Mouse (Mus musculus) kidney, postnatal 14 days (tissue): ENCODE measurements around the gene Olfr600.
"Not testable (repeated sequence)": the region's sequence is repeated elsewhere in the genome, so short reads cannot be mapped to it uniquely, and the experiment has no call there.

Experiments
- DNase-seq: peaks from one replicate; pipeline ENCODE4 v3.0.0; 2022; ENCODE audit warnings: mixed read lengths

Gene Olfr600

DNA sequence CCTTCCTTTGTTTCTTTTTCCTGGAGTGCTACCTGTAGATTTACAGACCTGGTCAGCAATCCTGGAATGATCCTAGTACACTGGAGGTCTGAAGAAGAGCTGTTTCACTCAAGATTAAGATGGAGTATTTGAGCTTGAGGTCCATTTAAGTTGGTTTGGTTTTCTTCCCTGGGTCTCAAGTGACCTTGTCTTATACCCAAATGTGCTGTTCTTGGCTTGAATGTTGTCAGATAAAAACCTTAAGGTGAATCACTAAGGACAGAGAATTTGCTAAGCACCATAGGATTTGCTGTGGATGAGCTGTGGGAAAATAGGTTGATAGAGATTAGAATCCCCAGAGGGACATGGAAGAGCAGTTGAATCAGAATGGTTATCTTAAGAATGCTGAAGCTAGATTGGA is at the start of gene Olfr600:
Olfr600 (minus strand) TSS at position 101 of the 400 bp plus-strand sequence.
- DNase-seq, result no peak

GRCm38 (mm10) chr7:103398981-103399380 is 49.5 kb upstream of the Olfr600 start:
- no peak for DNase-seq

GRCm38 (mm10) chr7:103397758-103398157 is 48.3 kb upstream of the Olfr600 start:
- no peak for DNase-seq

- DNase-seq, result no peak
Measured at GRCm38 (mm10) chr7:103386077-103386476, 36.6 kb upstream of the Olfr600 start, which contains the start of gene Olfr603. Gene Olfr603, minus strand, starts transcription at chr7:103386177.

DNA sequence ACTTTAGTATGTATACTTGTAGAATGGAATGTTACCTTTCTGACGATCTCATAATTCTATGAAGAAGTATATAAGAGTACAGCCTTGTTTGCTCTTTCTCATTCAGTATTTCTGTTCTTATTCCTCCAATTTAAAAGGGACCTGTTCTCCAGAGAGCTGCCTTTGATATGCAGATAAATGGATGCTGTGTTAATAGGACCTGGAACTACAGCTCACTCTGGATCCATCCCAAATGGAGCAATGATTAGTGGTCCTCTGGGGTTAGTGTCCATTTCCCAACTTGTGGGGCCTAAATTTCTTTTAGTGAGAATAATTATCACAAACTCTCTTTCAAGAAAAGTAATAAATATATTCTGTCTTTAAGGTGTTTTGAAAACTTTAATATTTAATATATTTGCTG is 13.1 kb upstream of the Olfr600 start, which contains the start of gene Olfr601:
Olfr601 (minus strand) TSS at position 101 of the 400 bp plus-strand sequence.
- DNase-seq, result no peak

GRCm38 (mm10) chr7:103335617-103336016 is 13.9 kb downstream of the Olfr600 start, which contains the start of gene Olfr599:
Gene Olfr599, plus strand, starts transcription at chr7:103335917.
- DNase-seq, result no peak

- no peak for DNase-seq
Measured at GRCm38 (mm10) chr7:103323268-103323667, 26.2 kb downstream of the Olfr600 start, which contains the start of gene Olfr598. Gene Olfr598, plus strand, starts transcription at chr7:103323568.

DNA sequence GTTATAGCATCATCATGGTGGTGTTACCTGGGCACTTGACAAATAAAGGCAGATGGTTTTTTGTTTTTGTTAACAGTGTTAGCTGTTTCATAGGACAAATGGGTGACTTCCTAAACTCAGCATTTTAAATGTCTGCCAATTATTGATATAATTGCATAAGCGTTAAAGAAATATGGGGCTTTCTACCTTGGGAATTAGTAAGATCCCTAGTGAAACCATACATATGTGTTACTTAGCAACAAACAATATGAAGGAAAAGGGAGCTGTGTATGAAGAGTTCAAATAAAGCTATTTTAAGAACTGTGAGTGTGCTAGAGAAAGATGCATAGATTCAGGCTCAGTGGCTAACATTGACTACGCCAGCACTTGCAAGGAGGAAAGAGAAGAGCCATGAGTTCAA is 33.5 kb downstream of the Olfr600 start, which contains the start of gene Olfr597:
Olfr597 (plus strand) TSS at position 301 of the 400 bp plus-strand sequence.
- not testable (repeated sequence) for DNase-seq

GRCm38 (mm10) chr7:103305348-103305747 is 44.1 kb downstream of the Olfr600 start, which contains the start of gene Olfr596:
Gene Olfr596, plus strand, starts transcription at chr7:103305648.
- DNase-seq, result not testable (repeated sequence)
